Comparison of ENCODE assay signal across 8 mouse cellular contexts in genomic region chr11:59094213-59094612, GRCm38 (mm10). TPM values are rescaled to one million over a fixed set of nuclear protein-coding genes. Genes with fewer than 3 reads are reported as not detected.
DNase-seq lines count a peak whose midpoint lies in the region; ATAC-seq and TF ChIP-seq lines count a peak whose summit lies in the region.

No protein-coding gene starts in this region.

- TF ChIP-seq POLR2A in thymus, adult 2 months (IDR thresholded peaks at IDR 0.05; ENCODE audit: control insufficient read depth, extremely low read depth, insufficient read depth, low read length, poor library complexity): no peak

- H3K9me3 ChIP-seq in heart, embryonic 12.5 days (replicated peaks): 0 out of 2 replicates have a peak, but pooled peaks cover 4% of the 10 kb centered on the region
- H3K9me3 ChIP-seq in limb, embryonic 10.5 days (replicated peaks): no peaks in the 10 kb centered on the region

- ATAC-seq in heart, embryonic 12.5 days (ENCODE audit: insufficient number of reproducible peaks, low FRiP score): no peak

- no peak for TF ChIP-seq CTCF in thymus, adult 2 months (IDR thresholded peaks at IDR 0.05; ENCODE audit: borderline replicate concordance, control insufficient read depth, extremely low read depth, insufficient read depth, low read length, poor library complexity)

- no peak overlapping the region for H3K9ac ChIP-seq in heart, embryonic 12.5 days

- H3K4me3 ChIP-seq in heart, embryonic 12.5 days: no peak overlapping the region
- no peak overlapping the region for H3K4me3 ChIP-seq in thymus, adult 2 months (ENCODE audit: control insufficient read depth, insufficient read depth, low read length)
- H3K4me3 ChIP-seq in limb, embryonic 10.5 days: no peak overlapping the region

- no peaks in the 10 kb centered on the region for H3K27me3 ChIP-seq in heart, embryonic 12.5 days (replicated peaks)
- H3K27me3 ChIP-seq in thymus, adult 2 months (ENCODE audit: control insufficient read depth, insufficient read depth, low read length): no peaks in the 10 kb centered on the region
- H3K27me3 ChIP-seq in limb, embryonic 10.5 days (ENCODE audit: low read depth, poor library complexity, severe bottlenecking): no peaks in the 10 kb centered on the region

- 67% methylated on average over 4 of the region's 4 CpGs for WGBS in heart, embryonic 12.5 days
- 77% methylated on average over 4 of the region's 4 CpGs for WGBS in thymus, adult 2 months
- WGBS in limb, embryonic 10.5 days: 62% methylated on average over 4 of the region's 4 CpGs

- H3K4me2 ChIP-seq in heart, embryonic 12.5 days: no peak overlapping the region

- peaks cover 54% of the 10 kb centered on the region for H3K36me3 ChIP-seq in heart, embryonic 12.5 days
- H3K36me3 ChIP-seq in thymus, adult 2 months (ENCODE audit: control insufficient read depth, insufficient read depth, low read length): no peaks in the 10 kb centered on the region
- no peaks in the 10 kb centered on the region for H3K36me3 ChIP-seq in limb, embryonic 10.5 days

- DNase-seq in heart, postnatal 4 days: peak; percentile 37
- peak; percentile 16 for DNase-seq in thymus, adult 2 months
- no peak for DNase-seq in thymus, adult 18-20 months
- DNase-seq in limb, embryonic 10.5 days (ENCODE audit: low spot score): peak; percentile 42
- no peak for DNase-seq in frontal cortex, postnatal 14 days (ENCODE audit: low spot score in 2 of 2)
- no peak for DNase-seq in cerebellum, adult 8-10 months
- DNase-seq in urinary bladder, adult 18-20 months (ENCODE audit: low spot score in 2 of 2): no peak

- no peaks in the 10 kb centered on the region for H3K4me1 ChIP-seq in heart, embryonic 12.5 days (replicated peaks)
- H3K4me1 ChIP-seq in thymus, adult 2 months (replicated peaks; ENCODE audit: control insufficient read depth, insufficient read depth, low read length): no peaks in the 10 kb centered on the region
- no peaks in the 10 kb centered on the region for H3K4me1 ChIP-seq in limb, embryonic 10.5 days

- no peak overlapping the region for H3K27ac ChIP-seq in heart, embryonic 12.5 days (ENCODE audit: poor library complexity, severe bottlenecking)
- no peak overlapping the region for H3K27ac ChIP-seq in thymus, adult 2 months (ENCODE audit: control insufficient read depth, insufficient read depth, low read length)
- H3K27ac ChIP-seq in limb, embryonic 10.5 days: no peak overlapping the region

RNA-seq across cellular contexts. Expression of gene Obscn, which starts 42.0 kb away (rescaled TPM):
- total RNA-seq in heart, postnatal 4 days (2021): 100 to 1,000 TPM; 436 to 453 TPM
- 39.2 and 42.5 TPM in 2 replicates for polyA plus RNA-seq in heart, embryonic 12.5 days (2016; fragmentation: Nextera tagmentation; extraction: Ambion mirVana)
- 2.4 and 14.5 TPM in 2 replicates for polyA plus RNA-seq in thymus, adult 2 months (2012; rRNA removed)
- 0.11 and 0.13 TPM in 2 replicates for polyA plus RNA-seq in limb, embryonic 10.5 days (2016; fragmentation: Nextera tagmentation; extraction: Ambion mirVana)

Comparison
In these comparisons a context has a peak if more than half of its experiments do, and no peak if none do; other contexts are left out.
1. DNase-seq: peak in heart, postnatal 4 days (single experiment), thymus, adult 2 months (single experiment) and limb, embryonic 10.5 days (single experiment); none in thymus, adult 18-20 months (0 of 2), frontal cortex, postnatal 14 days (0 of 2), cerebellum, adult 8-10 months (single experiment) and urinary bladder, adult 18-20 months (0 of 2).